Mouse (Mus musculus): ENCODE data around the gene Zfp61. TPM values are rescaled to one million over a fixed set of nuclear protein-coding genes. Genes with fewer than 3 reads are reported as not detected.
A peak's percentile ranks its signal among the peaks of the same experiment; 100 is the strongest.

Gene Zfp61
- polyA plus RNA-seq, 1 experiment from 2014 or later: 22.9 TPM

DNA sequence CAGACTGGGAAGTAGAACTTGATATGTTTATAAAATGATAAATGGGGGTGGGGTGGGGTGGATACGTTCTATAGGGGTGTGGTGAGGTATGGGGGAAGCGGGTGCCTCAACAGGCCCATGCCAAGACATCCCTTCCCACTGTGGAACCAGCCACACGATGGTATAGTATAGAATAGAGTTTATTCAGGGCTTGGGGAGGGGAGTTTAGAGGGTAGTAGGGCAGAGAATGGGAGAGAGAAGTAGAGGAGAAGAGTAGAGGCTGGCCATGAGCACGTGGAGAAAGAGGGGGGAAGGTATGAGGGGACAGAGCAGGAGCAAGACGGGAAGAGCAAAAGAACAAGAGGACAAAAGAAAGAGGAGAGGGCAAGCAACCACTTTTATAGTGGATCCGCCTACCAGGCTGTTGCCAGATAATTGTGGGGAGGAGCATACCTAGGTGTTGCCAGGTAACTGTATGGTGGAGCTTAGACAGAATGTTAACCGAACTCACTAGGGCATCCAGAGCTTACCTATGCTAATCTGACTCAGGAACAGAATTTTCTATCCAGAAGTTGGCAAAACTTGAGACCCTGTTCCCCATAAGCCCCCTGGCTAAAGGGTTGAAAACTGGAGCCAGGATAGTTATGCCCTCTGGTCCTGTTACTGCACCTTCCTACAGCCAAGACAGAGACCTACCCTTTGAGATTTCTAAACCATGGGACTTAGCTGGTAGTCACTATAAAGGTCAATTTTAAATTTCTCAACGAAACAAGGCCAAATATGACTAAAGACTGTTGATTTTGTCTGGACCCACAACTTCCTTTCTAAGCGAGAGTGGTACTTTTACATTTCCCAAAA is 47.0 kb downstream of the Zfp61 start:
- H3K36me3 ChIP-seq (ENCODE audit: insufficient read depth, low read length): no peaks in the 10 kb centered on the region
- H3K4me1 ChIP-seq (replicated peaks; ENCODE audit: insufficient read depth, low read length): no peaks in the 10 kb centered on the region
- no peaks in the 10 kb centered on the region for H3K27me3 ChIP-seq (ENCODE audit: insufficient read depth, low read length)
- DNase-seq (ENCODE audit: low spot score) (no peak), ATAC-seq (replicated peaks; ENCODE audit: low FRiP score, low read depth) (peak; percentile 22; the same call in 1 of the 2 replicates)
- 0 out of 2 replicates have a peak overlapping the region, but pooled peaks have one; percentile 23 for H3K9ac ChIP-seq (ENCODE audit: low read depth, low read length)
- 65% methylated on average over 9 of the region's 9 CpGs for WGBS
- H3K4me2 ChIP-seq (ENCODE audit: low read length): peak overlapping the region; percentile 58
- peak overlapping the region; percentile 49 for H3K4me3 ChIP-seq (replicated peaks; ENCODE audit: low read depth, low read length)
- H3K27ac ChIP-seq: no peak overlapping the region
- no peak for TF ChIP-seq CTCF (IDR thresholded peaks at IDR 0.05; ENCODE audit: low read depth)
- no peaks in the 10 kb centered on the region for H3K9me3 ChIP-seq (replicated peaks; ENCODE audit: low read length)

Small RNA genes lying within 50 kb of the gene (microRNA-seq; reads per million reads assigned to microRNA genes)
- not detected for gene Gm27592

Other genes starting within 250 kb of the Zfp61 start
- gene Vmn1r183, start 248.0 kb downstream of the Zfp61 start, polyA plus RNA-seq (2015; fragmentation: Nextera tagmentation; extraction: Ambion mirVana): not detected in 2 replicates
- gene Zfp180, start 219.3 kb downstream of the Zfp61 start, polyA plus RNA-seq (2015; fragmentation: Nextera tagmentation; extraction: Ambion mirVana): 12.1 and 13.6 TPM in 2 replicates
- gene Zfp112, start 188.9 kb downstream of the Zfp61 start, polyA plus RNA-seq (2015; fragmentation: Nextera tagmentation; extraction: Ambion mirVana): 4.5 and 4.6 TPM in 2 replicates
- gene Zfp235, start 167.1 kb downstream of the Zfp61 start, polyA plus RNA-seq (2015; fragmentation: Nextera tagmentation; extraction: Ambion mirVana): 12.4 and 13.3 TPM in 2 replicates
- gene Zfp114, start 126.2 kb downstream of the Zfp61 start, polyA plus RNA-seq (2015; fragmentation: Nextera tagmentation; extraction: Ambion mirVana): 2.2 and 2.4 TPM in 2 replicates
- gene Zfp111, start 89.8 kb downstream of the Zfp61 start, polyA plus RNA-seq (2015; fragmentation: Nextera tagmentation; extraction: Ambion mirVana): 6.3 and 7.4 TPM in 2 replicates
- gene Zfp109, start 63.7 kb downstream of the Zfp61 start, polyA plus RNA-seq (2015; fragmentation: Nextera tagmentation; extraction: Ambion mirVana): 2.2 and 2.5 TPM in 2 replicates
- gene Zfp108, start 46.4 kb downstream of the Zfp61 start, polyA plus RNA-seq (2015; fragmentation: Nextera tagmentation; extraction: Ambion mirVana): 3.2 and 3.3 TPM in 2 replicates
- 7.5 and 8.9 TPM in 2 replicates for gene Zfp93, start 30.8 kb downstream of the Zfp61 start, polyA plus RNA-seq (2015; fragmentation: Nextera tagmentation; extraction: Ambion mirVana)
- 9.8 and 10.0 TPM in 2 replicates for gene Zfp94, start 15.4 kb upstream of the Zfp61 start, polyA plus RNA-seq (2015; fragmentation: Nextera tagmentation; extraction: Ambion mirVana)
- gene Tescl, start 32.7 kb upstream of the Zfp61 start, polyA plus RNA-seq (2015; fragmentation: Nextera tagmentation; extraction: Ambion mirVana): 0.27 and 0.45 TPM in 2 replicates
- gene Lypd5, start 48.0 kb upstream of the Zfp61 start, polyA plus RNA-seq (2015; fragmentation: Nextera tagmentation; extraction: Ambion mirVana): not detected in 2 replicates
- 8.0 and 9.6 TPM in 2 replicates for gene Kcnn4, start 69.0 kb upstream of the Zfp61 start, polyA plus RNA-seq (2015; fragmentation: Nextera tagmentation; extraction: Ambion mirVana)
- gene Smg9, start 98.4 kb upstream of the Zfp61 start, polyA plus RNA-seq (2015; fragmentation: Nextera tagmentation; extraction: Ambion mirVana): 20.6 and 20.8 TPM in 2 replicates
- gene Irgc1, start 151.1 kb upstream of the Zfp61 start, polyA plus RNA-seq (2015; fragmentation: Nextera tagmentation; extraction: Ambion mirVana): not detected in 2 replicates
- gene Plaur, start 161.3 kb upstream of the Zfp61 start, polyA plus RNA-seq (2015; fragmentation: Nextera tagmentation; extraction: Ambion mirVana): 11.5 and 15.9 TPM in 2 replicates
- gene Cadm4, start 180.8 kb upstream of the Zfp61 start, polyA plus RNA-seq (2015; fragmentation: Nextera tagmentation; extraction: Ambion mirVana): 7.1 and 8.2 TPM in 2 replicates
- gene Zfp428, start 205.8 kb upstream of the Zfp61 start, polyA plus RNA-seq (2015; fragmentation: Nextera tagmentation; extraction: Ambion mirVana): 40.2 and 41.4 TPM in 2 replicates
- gene AC161166.1, start 211.2 kb upstream of the Zfp61 start, polyA plus RNA-seq (2015; fragmentation: Nextera tagmentation; extraction: Ambion mirVana): 0.06 and 0.12 TPM in 2 replicates
- 5.4 and 6.0 TPM in 2 replicates for gene Irgq, start 229.5 kb upstream of the Zfp61 start, polyA plus RNA-seq (2015; fragmentation: Nextera tagmentation; extraction: Ambion mirVana)
- gene Pinlyp, start 244.9 kb upstream of the Zfp61 start, polyA plus RNA-seq (2015; fragmentation: Nextera tagmentation; extraction: Ambion mirVana): 0.50 and 0.55 TPM in 2 replicates
- gene Xrcc1, start 245.1 kb upstream of the Zfp61 start, polyA plus RNA-seq (2015; fragmentation: Nextera tagmentation; extraction: Ambion mirVana): 58.4 and 63.6 TPM in 2 replicates

All from kidney, postnatal 0 days (tissue).